Mouse (Mus musculus): ENCODE data around the gene Skor1. TPM values are rescaled to one million over a fixed set of nuclear protein-coding genes. Genes with fewer than 3 reads are reported as not detected.

Gene Skor1
- polyA plus RNA-seq, 2 experiments: 0.01 TPM; not detected in 1

DNA sequence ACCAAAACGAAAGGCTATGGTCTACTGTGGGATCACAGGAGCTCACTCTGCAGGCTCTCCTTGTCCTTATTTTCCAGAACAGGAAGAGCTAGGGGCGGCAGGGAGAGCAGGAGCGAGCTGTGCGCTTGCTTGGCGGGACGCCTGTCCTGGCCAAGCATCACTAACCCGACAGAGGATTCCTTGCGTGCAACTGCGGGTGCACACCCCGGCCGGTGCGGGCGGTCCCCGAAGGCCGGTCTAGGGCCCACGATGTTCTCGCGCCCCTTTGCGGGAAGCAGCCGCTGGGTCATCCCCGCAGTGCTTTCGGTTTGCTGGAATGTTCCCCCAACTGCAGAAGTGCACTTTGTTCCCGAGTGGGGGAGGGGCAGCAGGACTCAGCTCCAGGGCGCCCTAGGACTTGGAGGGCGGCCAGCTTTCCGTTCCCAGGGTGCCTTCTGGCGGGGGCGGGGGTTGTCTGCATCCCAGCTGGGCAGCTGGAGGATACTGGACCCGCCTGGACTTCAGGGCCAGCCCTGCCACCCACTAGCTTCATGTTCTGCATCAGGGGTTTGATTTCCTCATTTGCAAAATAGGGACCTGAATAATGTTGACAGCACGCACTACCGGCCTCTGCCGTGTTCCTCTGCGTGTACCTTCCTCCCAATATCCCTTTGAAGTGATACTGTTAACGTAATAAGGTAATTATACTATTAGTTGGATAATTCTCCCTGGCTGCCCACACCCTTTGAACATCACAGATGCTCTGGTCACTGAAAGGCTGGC is 39.6 kb downstream of the Skor1 start:
- TF ChIP-seq EP300 (IDR thresholded peaks at IDR 0.05; ENCODE audit: low read depth) (no peak), CTCF (IDR thresholded peaks at IDR 0.05; ENCODE audit: low read depth) (no peak)
- H3K36me3 ChIP-seq (replicated peaks; ENCODE audit: control insufficient read depth, insufficient read depth, low read depth): no peaks in the 10 kb centered on the region
- H3K9ac ChIP-seq (replicated peaks): peak overlapping the region; percentile 16; the same call in 1 of the 2 replicates
- no peaks in the 10 kb centered on the region for H3K4me1 ChIP-seq (replicated peaks; ENCODE audit: control insufficient read depth in 2 of 2, insufficient read depth in 2 of 2, low read length in 1 of 2)
- peaks cover 5% of the 10 kb centered on the region for H3K27me3 ChIP-seq (ENCODE audit: control insufficient read depth, insufficient read depth, low read length)
- WGBS (ENCODE audit: insufficient replicate concordance): 2% methylated on average over 34 of the region's 34 CpGs
- peak; percentile 27 to 42 (median 31) for DNase-seq (ENCODE audit: low read depth in 3 of 3, low spot score in 3 of 3)
- peak overlapping the region; percentile 52 for H3K27ac ChIP-seq
- peak overlapping the region; percentile 54 for H3K4me2 ChIP-seq (ENCODE audit: low read depth)
- no peaks in the 10 kb centered on the region for H3K9me3 ChIP-seq (ENCODE audit: control insufficient read depth, low read length)
- ATAC-seq (ENCODE audit: insufficient read depth): peak; percentile 63
- peak overlapping the region; percentile 21 to 40 for H3K4me3 ChIP-seq (ENCODE audit: insufficient read depth in 1 of 2, low read depth in 2 of 2, low read length in 2 of 2)

DNA sequence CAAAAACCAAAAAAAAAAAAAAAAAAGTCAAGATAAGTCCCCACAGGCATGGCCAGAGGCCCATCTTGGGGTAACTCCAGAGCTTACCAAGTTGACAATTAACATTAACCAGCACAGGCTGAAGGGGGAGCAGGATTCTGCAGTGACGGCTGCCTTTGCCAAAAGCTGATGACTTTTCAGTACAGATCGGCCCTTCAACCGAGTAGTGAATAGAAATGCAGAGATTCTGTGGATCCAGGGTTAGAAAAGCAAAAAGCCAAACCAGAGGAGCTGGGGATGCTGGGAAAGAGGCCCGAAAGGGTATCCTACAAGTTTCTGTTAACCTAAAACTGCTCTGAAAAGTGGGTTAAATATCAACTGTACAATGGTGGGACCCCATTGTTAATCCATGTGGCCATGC is 40.2 kb downstream of the Skor1 start:
- TF ChIP-seq CTCF (IDR thresholded peaks at IDR 0.05; ENCODE audit: low read depth) (no peak), EP300 (IDR thresholded peaks at IDR 0.05; ENCODE audit: low read depth) (no peak)
- ATAC-seq (ENCODE audit: insufficient read depth) (no peak), DNase-seq (ENCODE audit: low read depth in 3 of 3, low spot score in 3 of 3) (no peak)
- Histone ChIP-seq H3K27ac (peak overlapping the region; percentile 52), H3K36me3 (replicated peaks; ENCODE audit: control insufficient read depth, insufficient read depth, low read depth) (no peaks in the 10 kb centered on the region), H3K4me3 (ENCODE audit: insufficient read depth in 1 of 2, low read depth in 2 of 2, low read length in 2 of 2) (peak overlapping the region; percentile 21 to 40; a peak in 3 of 4 replicates), H3K9ac (replicated peaks) (peak overlapping the region; percentile 16; the same call in 1 of the 2 replicates), H3K27me3 (ENCODE audit: control insufficient read depth, insufficient read depth, low read length) (peaks cover 5% of the 10 kb centered on the region), H3K9me3 (ENCODE audit: control insufficient read depth, low read length) (no peaks in the 10 kb centered on the region), H3K4me1 (replicated peaks; ENCODE audit: control insufficient read depth in 2 of 2, insufficient read depth in 2 of 2, low read length in 1 of 2) (no peaks in the 10 kb centered on the region), H3K4me2 (ENCODE audit: low read depth) (peak overlapping the region; percentile 54)
- 34% methylated on average over 4 of the region's 4 CpGs for WGBS (ENCODE audit: insufficient replicate concordance)

DNA sequence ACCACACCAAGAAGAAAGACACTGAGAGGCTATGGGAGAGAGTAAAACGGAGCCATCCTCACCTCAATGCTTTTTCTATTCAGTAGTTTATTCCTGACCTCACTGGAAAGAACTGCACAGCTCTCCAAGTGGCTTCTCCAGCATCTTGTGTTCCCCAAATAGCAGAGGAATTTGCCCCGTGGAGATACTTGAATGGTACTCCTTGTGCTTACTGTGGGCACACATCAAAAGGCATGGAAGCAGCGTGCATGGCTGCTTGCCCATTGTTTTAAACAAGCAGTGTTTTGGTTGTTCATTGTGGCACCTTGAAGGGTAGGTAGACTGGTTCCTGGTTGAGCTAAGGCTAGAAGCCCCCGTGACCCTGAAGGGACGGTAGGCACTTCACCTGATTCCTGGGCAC is 48.1 kb downstream of the Skor1 start:
- DNase-seq (ENCODE audit: low read depth in 3 of 3, low spot score in 3 of 3): no peak
- H3K4me2 ChIP-seq (ENCODE audit: low read depth): no peak overlapping the region
- no peaks in the 10 kb centered on the region for H3K4me1 ChIP-seq (replicated peaks; ENCODE audit: control insufficient read depth in 2 of 2, insufficient read depth in 2 of 2, low read length in 1 of 2)
- no peak for TF ChIP-seq CTCF (IDR thresholded peaks at IDR 0.05; ENCODE audit: low read depth)
- TF ChIP-seq EP300 (IDR thresholded peaks at IDR 0.05; ENCODE audit: low read depth): no peak
- H3K9me3 ChIP-seq (ENCODE audit: control insufficient read depth, low read length): no peaks in the 10 kb centered on the region
- no peak overlapping the region for H3K4me3 ChIP-seq (ENCODE audit: insufficient read depth in 1 of 2, low read depth in 2 of 2, low read length in 2 of 2)
- no peak overlapping the region for H3K27ac ChIP-seq
- H3K27me3 ChIP-seq (ENCODE audit: control insufficient read depth, insufficient read depth, low read length): no peaks in the 10 kb centered on the region
- H3K36me3 ChIP-seq (replicated peaks; ENCODE audit: control insufficient read depth, insufficient read depth, low read depth): no peaks in the 10 kb centered on the region
- WGBS (ENCODE audit: insufficient replicate concordance): 62% methylated on average over 5 of the region's 5 CpGs
- no peak for ATAC-seq (ENCODE audit: insufficient read depth)
- no peak overlapping the region for H3K9ac ChIP-seq (replicated peaks)

DNA sequence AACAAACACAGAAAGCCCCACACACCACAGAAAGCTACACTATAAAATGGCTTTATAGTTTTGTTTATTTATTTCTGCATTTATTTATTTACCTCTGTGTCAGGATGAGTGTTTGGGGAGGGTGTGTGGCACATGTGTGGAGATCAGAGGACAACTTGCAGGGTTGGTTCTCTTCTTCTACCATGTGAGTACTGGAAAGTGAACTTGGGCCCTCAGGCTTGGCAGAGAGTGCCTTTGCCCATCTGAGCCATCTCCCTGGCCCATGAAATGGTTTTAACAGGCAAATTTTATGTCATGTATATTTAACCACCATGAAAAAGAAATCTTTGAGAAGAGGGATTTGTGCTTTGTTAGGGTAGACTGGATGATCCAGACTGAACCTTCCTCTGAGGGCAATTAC is 48.9 kb downstream of the Skor1 start:
- no peaks in the 10 kb centered on the region for H3K27me3 ChIP-seq (ENCODE audit: control insufficient read depth, insufficient read depth, low read length)
- H3K4me2 ChIP-seq (ENCODE audit: low read depth): no peak overlapping the region
- no peak overlapping the region for H3K4me3 ChIP-seq (ENCODE audit: insufficient read depth in 1 of 2, low read depth in 2 of 2, low read length in 2 of 2)
- no peaks in the 10 kb centered on the region for H3K9me3 ChIP-seq (ENCODE audit: control insufficient read depth, low read length)
- DNase-seq (ENCODE audit: low read depth in 3 of 3, low spot score in 3 of 3): no peak
- H3K27ac ChIP-seq: no peak overlapping the region
- no peaks in the 10 kb centered on the region for H3K4me1 ChIP-seq (replicated peaks; ENCODE audit: control insufficient read depth in 2 of 2, insufficient read depth in 2 of 2, low read length in 1 of 2)
- ATAC-seq (ENCODE audit: insufficient read depth): no peak
- H3K9ac ChIP-seq (replicated peaks): no peak overlapping the region
- no peaks in the 10 kb centered on the region for H3K36me3 ChIP-seq (replicated peaks; ENCODE audit: control insufficient read depth, insufficient read depth, low read depth)
- TF ChIP-seq CTCF (IDR thresholded peaks at IDR 0.05; ENCODE audit: low read depth) (no peak), EP300 (IDR thresholded peaks at IDR 0.05; ENCODE audit: low read depth) (no peak)

DNA sequence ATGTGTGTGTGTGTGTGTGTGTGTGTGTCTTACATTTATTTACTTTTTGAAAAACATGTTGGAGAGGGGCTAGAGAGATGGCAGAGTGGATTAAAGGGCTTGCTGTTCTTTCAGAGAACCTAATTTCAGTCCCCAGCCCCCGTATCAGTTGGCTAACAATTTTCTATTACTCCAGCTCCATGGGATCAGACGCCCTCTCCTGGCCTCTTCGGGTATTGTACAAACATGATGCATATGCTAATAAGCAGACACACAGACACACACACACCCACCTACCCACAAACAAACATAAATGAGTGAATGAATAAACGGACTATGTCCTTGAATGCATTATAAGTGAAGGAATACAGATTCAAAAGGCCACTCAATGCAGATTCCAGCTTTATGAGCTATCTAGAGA is 49.4 kb downstream of the Skor1 start:
- Histone ChIP-seq H3K4me3 (ENCODE audit: insufficient read depth in 1 of 2, low read depth in 2 of 2, low read length in 2 of 2) (no peak overlapping the region), H3K9me3 (ENCODE audit: control insufficient read depth, low read length) (no peaks in the 10 kb centered on the region), H3K27me3 (ENCODE audit: control insufficient read depth, insufficient read depth, low read length) (no peaks in the 10 kb centered on the region), H3K27ac (no peak overlapping the region), H3K4me2 (ENCODE audit: low read depth) (no peak overlapping the region), H3K36me3 (replicated peaks; ENCODE audit: control insufficient read depth, insufficient read depth, low read depth) (no peaks in the 10 kb centered on the region), H3K9ac (replicated peaks) (no peak overlapping the region), H3K4me1 (replicated peaks; ENCODE audit: control insufficient read depth in 2 of 2, insufficient read depth in 2 of 2, low read length in 1 of 2) (no peaks in the 10 kb centered on the region)
- ATAC-seq (ENCODE audit: insufficient read depth) (no peak), DNase-seq (ENCODE audit: low read depth in 3 of 3, low spot score in 3 of 3) (no peak)
- TF ChIP-seq EP300 (IDR thresholded peaks at IDR 0.05; ENCODE audit: low read depth): no peak
- no peak for TF ChIP-seq CTCF (IDR thresholded peaks at IDR 0.05; ENCODE audit: low read depth)
- 65% methylated on average over 4 of the region's 4 CpGs for WGBS (ENCODE audit: insufficient replicate concordance)

Data from liver, embryonic 14.5 days (tissue).